26 mouse cellular contexts compared by ENCODE assay signal in the genomic region with DNA sequence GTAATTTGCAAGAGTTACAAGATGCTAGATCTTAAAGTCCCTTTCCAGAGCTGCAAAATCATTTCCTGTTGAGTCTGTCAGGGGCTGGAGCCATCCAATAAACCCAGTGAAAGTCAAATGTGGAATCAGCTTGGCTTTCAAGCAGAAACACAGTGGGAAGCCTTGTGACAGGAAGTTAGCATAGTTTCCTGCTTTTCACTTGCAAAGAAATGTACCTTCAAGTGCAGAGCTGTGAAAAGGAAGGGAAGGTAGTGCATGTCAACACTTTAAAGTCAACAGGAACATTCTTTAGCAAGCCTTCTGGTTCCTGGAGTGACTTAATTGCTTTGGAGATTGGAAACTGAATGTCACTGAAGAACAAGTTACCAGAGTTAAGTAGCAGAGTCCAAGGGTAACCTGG.
DNase-seq lines count a peak whose midpoint lies in the region; TF ChIP-seq lines count a peak whose summit lies in the region.
"Had no signal": no experiment of that assay in that cellular context is flagged by ENCODE, and none has a peak within 500 bp of the region (broad histone marks: within the 10 kb centered on the region; RNA-seq: fewer than 3 reads in every experiment).

No protein-coding gene starts in this region.

- no peak for TF ChIP-seq CTCF in brain, embryonic 14.5 days (IDR thresholded peaks at IDR 0.05; ENCODE audit: borderline replicate concordance, extremely low read depth, insufficient read depth, insufficient read length)

- DNase-seq in heart, adult 11 months = peak; percentile 51
- no peak for DNase-seq in heart, postnatal 4 days
- DNase-seq in ES-E14 (ENCODE audit: low read depth, low spot score) = peak; percentile 13
- peak; percentile 9 for DNase-seq in brain, embryonic 14.5 days (ENCODE audit: low read depth)
- peak; percentile 6 for DNase-seq in mesoderm, embryonic 11.5 days (ENCODE audit: low read depth, low spot score)
- DNase-seq in frontal cortex, adult 2 months (ENCODE audit: extremely low spot score in 1 of 2, low spot score in 1 of 2) = no peak
- DNase-seq in left cerebral cortex, postnatal 4 days = no peak
- DNase-seq: adrenal gland, postnatal 10 days; cerebellum, adult 11-12 months; gastrocnemius, postnatal 10 days; heart, postnatal 36 days; kidney, postnatal 4 days; liver; lung, adult 2 months; lung, postnatal 14 days; right cerebral cortex, postnatal 4 days; thymus, adult 2 months; thymus, postnatal 36 days had no signal

- in situ Hi-C loops in ES-E14 (cut with MboI; ENCODE audit: low sequenced_read_pairs in 2 of 2, unreplicated experiment in 2 of 2) = no loop called here

- H3K36me3 ChIP-seq in ES-E14 (ENCODE audit: control insufficient read depth, insufficient read depth, low read length, poor library complexity, severe bottlenecking) = no peaks in the 10 kb centered on the region
- H3K36me3 ChIP-seq: embryonic facial prominence, embryonic 13.5 days; forebrain, embryonic 10.5 days; kidney, embryonic 15.5 days; midbrain, embryonic 12.5 days; neural tube, embryonic 12.5 days had no signal

- no peak overlapping the region for H3K9ac ChIP-seq in ES-E14 (ENCODE audit: insufficient read depth, low read depth, low read length, poor library complexity, severe bottlenecking)
- H3K9ac ChIP-seq: embryonic facial prominence, embryonic 13.5 days; hindbrain, embryonic 14.5 days; kidney, embryonic 15.5 days; liver, embryonic 14.5 days; midbrain, embryonic 12.5 days; neural tube, embryonic 12.5 days had no signal

- intact Hi-C loops in left cerebral cortex, postnatal 4 days (cut with DNase I) = no loop called here

- no peaks in the 10 kb centered on the region for H3K9me3 ChIP-seq in ES-E14 (ENCODE audit: control insufficient read depth, insufficient read depth, low read depth, low read length)
- H3K9me3 ChIP-seq: embryonic facial prominence, embryonic 13.5 days; forebrain, embryonic 10.5 days; kidney, embryonic 15.5 days; midbrain, embryonic 12.5 days; neural tube, embryonic 12.5 days had no signal

- H3K4me1 ChIP-seq in ES-E14 (ENCODE audit: control insufficient read depth in 2 of 2, insufficient read depth in 2 of 2, low read length in 2 of 2, poor library complexity in 1 of 2) = no peaks in the 10 kb centered on the region
- H3K4me1 ChIP-seq: embryonic facial prominence, embryonic 13.5 days; forebrain, embryonic 10.5 days; kidney, embryonic 15.5 days; midbrain, embryonic 12.5 days; neural tube, embryonic 12.5 days had no signal

- no peak overlapping the region for H3K4me3 ChIP-seq in ES-E14 (ENCODE audit: insufficient read depth in 1 of 2, low read depth in 1 of 2, low read length in 2 of 2, poor library complexity in 1 of 2, severe bottlenecking in 1 of 2)
- H3K4me3 ChIP-seq: embryonic facial prominence, embryonic 13.5 days; forebrain, embryonic 10.5 days; kidney, embryonic 15.5 days; midbrain, embryonic 12.5 days; myocyte; neural tube, embryonic 12.5 days had no signal

- no peak overlapping the region for H3K27ac ChIP-seq in ES-E14 (ENCODE audit: insufficient read depth, low read depth, low read length, poor library complexity, severe bottlenecking)
- H3K27ac ChIP-seq: embryonic facial prominence, embryonic 13.5 days; forebrain, embryonic 10.5 days; hindbrain, embryonic 14.5 days; kidney, embryonic 15.5 days; liver, embryonic 14.5 days; midbrain, embryonic 12.5 days; neural tube, embryonic 12.5 days had no signal

- TF ChIP-seq POLR2A in brain, embryonic 14.5 days (IDR thresholded peaks at IDR 0.05; ENCODE audit: borderline replicate concordance, extremely low read depth, insufficient read depth, insufficient read length, poor library complexity, severe bottlenecking) = no peak

TF ChIP-seq in ES-E14, 5 proteins besides CTCF, POLR2A, EP300 and RAD21:
- TF ChIP-seq CHD2 (IDR thresholded peaks at IDR 0.05; ENCODE audit: low read depth, low read length) (no peak), ZC3H11A (IDR thresholded peaks at IDR 0.05; ENCODE audit: borderline replicate concordance, low read depth, low read length) (no peak), HCFC1 (IDR thresholded peaks at IDR 0.05; ENCODE audit: borderline replicate concordance, insufficient read depth, low read length) (no peak)

Comparison
In these comparisons a context has a peak if more than half of its experiments do, and no peak if none do; other contexts are left out.
1. DNase-seq: peak in heart, adult 11 months (single experiment), ES-E14 (single experiment), brain, embryonic 14.5 days (single experiment) and mesoderm, embryonic 11.5 days (single experiment); none in heart, postnatal 4 days (single experiment), frontal cortex, adult 2 months (0 of 2) and left cerebral cortex, postnatal 4 days (single experiment).